10 mouse cellular contexts compared by ENCODE assay signal in the genomic region with DNA sequence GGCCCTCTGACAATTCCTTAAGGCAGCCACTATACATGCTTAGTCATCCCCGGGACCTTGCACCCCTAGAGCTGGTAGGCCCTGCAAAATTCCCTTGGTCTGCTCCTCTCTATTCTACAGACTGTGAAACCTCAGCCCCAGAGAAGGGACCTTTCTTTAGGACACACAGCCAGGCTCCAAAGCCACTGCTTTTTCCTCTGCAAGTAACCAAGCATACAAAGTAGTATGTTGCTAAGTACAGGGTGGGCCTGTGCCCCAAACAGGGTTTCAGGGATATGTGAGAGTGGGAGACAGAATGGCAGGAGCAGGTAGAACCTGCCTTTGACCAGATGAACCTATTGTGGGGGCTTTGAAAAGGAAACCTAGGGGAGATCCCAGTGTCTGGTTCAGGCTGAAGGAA. TPM values are rescaled to one million over a fixed set of nuclear protein-coding genes. Genes with fewer than 3 reads are reported as not detected.
A peak's percentile ranks its signal among the peaks of the same experiment; 100 is the strongest.
DNase-seq lines count a peak whose midpoint lies in the region; ATAC-seq and TF ChIP-seq lines count a peak whose summit lies in the region.
"Had no signal": no experiment of that assay in that cellular context is flagged by ENCODE, and none has a peak within 500 bp of the region (broad histone marks: within the 10 kb centered on the region; RNA-seq: fewer than 3 reads in every experiment).

No protein-coding gene starts in this region.

- no peak for TF ChIP-seq EP300 in lung, postnatal 0 days (IDR thresholded peaks at IDR 0.05)

- H3K9me3 ChIP-seq in heart, embryonic 10.5 days: no peaks in the 10 kb centered on the region
- no peaks in the 10 kb centered on the region for H3K9me3 ChIP-seq in lung, postnatal 0 days (ENCODE audit: low read length)
- H3K9me3 ChIP-seq in limb, embryonic 12.5 days: no peaks in the 10 kb centered on the region
- no peaks in the 10 kb centered on the region for H3K9me3 ChIP-seq in stomach, embryonic 16.5 days (replicated peaks; ENCODE audit: control insufficient read depth, low read length)

- intact Hi-C loops in heart, postnatal 14 days (cut with DNase I): loop anchor here (5.0 kb wide), 1 partner anchor 50 kb away; a partner anchor contains a TSS
- intact Hi-C loops in left cerebral cortex, postnatal 10 days (cut with DNase I): no loop called here

- peaks cover 5% of the 10 kb centered on the region; the same call in 1 of the 2 replicates for H3K27me3 ChIP-seq in heart, embryonic 10.5 days (ENCODE audit: insufficient read depth, poor library complexity, severe bottlenecking)
- no peaks in the 10 kb centered on the region for H3K27me3 ChIP-seq in lung, postnatal 0 days (replicated peaks; ENCODE audit: insufficient read depth, low read length)
- H3K27me3 ChIP-seq in limb, embryonic 12.5 days: no peaks in the 10 kb centered on the region
- no peaks in the 10 kb centered on the region for H3K27me3 ChIP-seq in stomach, embryonic 16.5 days (ENCODE audit: control insufficient read depth, insufficient read depth, low read length)

- WGBS in heart, embryonic 10.5 days: 79% methylated on average over 1 of the region's 1 CpGs
- 89% methylated on average over 1 of the region's 1 CpGs for WGBS in lung, postnatal 0 days
- WGBS in limb, embryonic 12.5 days: 77% methylated on average over 1 of the region's 1 CpGs
- 90% methylated on average over 1 of the region's 1 CpGs for WGBS in stomach, embryonic 16.5 days

- H3K4me3 ChIP-seq in heart, embryonic 10.5 days: peak overlapping the region; percentile 82; the same call in 1 of the 2 replicates
- H3K4me3 ChIP-seq in lung, postnatal 0 days (ENCODE audit: low read depth, low read length): peak overlapping the region; percentile 76
- H3K4me3 ChIP-seq in limb, embryonic 12.5 days (replicated peaks): peak overlapping the region; percentile 87
- H3K4me3 ChIP-seq in stomach, embryonic 16.5 days (replicated peaks; ENCODE audit: low read length): peak overlapping the region; percentile 85; the same call in 1 of the 2 replicates

- ATAC-seq in lung, postnatal 0 days: no peak
- ATAC-seq in limb, embryonic 12.5 days (ENCODE audit: insufficient number of reproducible peaks, insufficient read depth, low FRiP score, low TSS enrichment, low read depth): no peak
- no peak for ATAC-seq in stomach, embryonic 16.5 days (ENCODE audit: insufficient read depth, low FRiP score)

- no peak for TF ChIP-seq CTCF in lung, postnatal 0 days (IDR thresholded peaks at IDR 0.05)

- H3K27ac ChIP-seq in heart, embryonic 10.5 days: no peak overlapping the region
- no peak overlapping the region for H3K27ac ChIP-seq in lung, postnatal 0 days (ENCODE audit: low read length)
- H3K27ac ChIP-seq in limb, embryonic 12.5 days: no peak overlapping the region
- no peak overlapping the region for H3K27ac ChIP-seq in stomach, embryonic 16.5 days (ENCODE audit: low read length)

- no peak for DNase-seq in heart, embryonic 10.5 days (ENCODE audit: low spot score)
- no peak for DNase-seq in heart, postnatal 14 days
- DNase-seq in lung, postnatal 0 days (ENCODE audit: low spot score): no peak
- DNase-seq in lung, postnatal 14 days: no peak
- DNase-seq in left cerebral cortex, postnatal 10 days (ENCODE audit: extremely low spot score in 1 of 2, low spot score in 2 of 2): no peak
- DNase-seq in lung, postnatal 36 days: no peak
- DNase-seq: right cerebral cortex, adult 18-20 months had no signal

- peaks cover 27% of the 10 kb centered on the region for H3K36me3 ChIP-seq in heart, embryonic 10.5 days
- H3K36me3 ChIP-seq in lung, postnatal 0 days (ENCODE audit: insufficient read depth, low read length): no peaks in the 10 kb centered on the region
- H3K36me3 ChIP-seq in limb, embryonic 12.5 days: peaks cover 34% of the 10 kb centered on the region
- no peaks in the 10 kb centered on the region for H3K36me3 ChIP-seq in stomach, embryonic 16.5 days (ENCODE audit: control insufficient read depth, insufficient read depth, low read length)

- peak overlapping the region; percentile 89 for H3K4me2 ChIP-seq in lung, postnatal 0 days (replicated peaks; ENCODE audit: low read depth, low read length)
- H3K4me2 ChIP-seq in limb, embryonic 12.5 days: peak overlapping the region; percentile 78
- peak overlapping the region; percentile 95 for H3K4me2 ChIP-seq in stomach, embryonic 16.5 days (ENCODE audit: low read depth, low read length)

- no peak overlapping the region for H3K9ac ChIP-seq in lung, postnatal 0 days (replicated peaks; ENCODE audit: low read depth)
- H3K9ac ChIP-seq in limb, embryonic 12.5 days (replicated peaks): peak overlapping the region; percentile 78; the same call in 1 of the 2 replicates
- no peak overlapping the region for H3K9ac ChIP-seq in stomach, embryonic 16.5 days (ENCODE audit: low read length)

- H3K4me1 ChIP-seq in heart, embryonic 10.5 days: peaks cover 21% of the 10 kb centered on the region
- peaks cover 4% of the 10 kb centered on the region; the same call in 1 of the 2 replicates for H3K4me1 ChIP-seq in lung, postnatal 0 days (ENCODE audit: insufficient read depth, low read depth, low read length)
- peaks cover 13% of the 10 kb centered on the region for H3K4me1 ChIP-seq in limb, embryonic 12.5 days (replicated peaks)
- peaks cover 12% of the 10 kb centered on the region; the same call in 1 of the 2 replicates for H3K4me1 ChIP-seq in stomach, embryonic 16.5 days (ENCODE audit: control insufficient read depth, insufficient read depth, low read length)

RNA-seq across cellular contexts. Expression of a gene that starts 1.2 kb away (rescaled TPM):
- 3.7 and 4.7 TPM in 2 replicates for polyA plus RNA-seq in heart, embryonic 10.5 days (2016; fragmentation: Nextera tagmentation; extraction: Ambion mirVana)
- 1 to 10 TPM; 7.3 to 8.1 TPM for total RNA-seq in heart, postnatal 14 days (2021)
- polyA plus RNA-seq in lung, postnatal 0 days (2015; fragmentation: Nextera tagmentation; extraction: Ambion mirVana): 7.2 and 10.2 TPM in 2 replicates
- polyA plus RNA-seq in limb, embryonic 12.5 days (2016; fragmentation: Nextera tagmentation; extraction: Ambion mirVana): 10.0 and 10.6 TPM in 2 replicates
- polyA plus RNA-seq in stomach, embryonic 16.5 days (2015; fragmentation: Nextera tagmentation; extraction: Ambion mirVana): 3.7 and 4.1 TPM in 2 replicates
- 10 to 100 TPM; 60.8 to 62.0 TPM for total RNA-seq in left cerebral cortex, postnatal 10 days (2021)

RNA-seq across cellular contexts. Expression of a gene that starts 47.9 kb away (rescaled TPM):
- 435 and 453 TPM in 2 replicates for polyA plus RNA-seq in heart, embryonic 10.5 days (2016; fragmentation: Nextera tagmentation; extraction: Ambion mirVana)
- 100 to 1,000 TPM; 165 to 170 TPM for total RNA-seq in heart, postnatal 14 days (2021)
- polyA plus RNA-seq in lung, postnatal 0 days (2015; fragmentation: Nextera tagmentation; extraction: Ambion mirVana): 403 and 485 TPM in 2 replicates
- 523 and 531 TPM in 2 replicates for polyA plus RNA-seq in limb, embryonic 12.5 days (2016; fragmentation: Nextera tagmentation; extraction: Ambion mirVana)
- polyA plus RNA-seq in stomach, embryonic 16.5 days (2015; fragmentation: Nextera tagmentation; extraction: Ambion mirVana): 378 and 395 TPM in 2 replicates
- 100 to 1,000 TPM; 298 to 310 TPM for total RNA-seq in left cerebral cortex, postnatal 10 days (2021)

RNA-seq across cellular contexts. Expression of a gene that starts 59.9 kb away (rescaled TPM):
- 4.8 and 8.0 TPM in 2 replicates for polyA plus RNA-seq in heart, embryonic 10.5 days (2016; fragmentation: Nextera tagmentation; extraction: Ambion mirVana)
- 100 to 1,000 TPM; 409 to 606 TPM for total RNA-seq in heart, postnatal 14 days (2021)
- polyA plus RNA-seq in lung, postnatal 0 days (2015; fragmentation: Nextera tagmentation; extraction: Ambion mirVana): 1,769 and 1,865 TPM in 2 replicates
- 12.4 and 12.9 TPM in 2 replicates for polyA plus RNA-seq in limb, embryonic 12.5 days (2016; fragmentation: Nextera tagmentation; extraction: Ambion mirVana)
- polyA plus RNA-seq in stomach, embryonic 16.5 days (2015; fragmentation: Nextera tagmentation; extraction: Ambion mirVana): 93.7 and 97.0 TPM in 2 replicates
- 10 to 100 TPM; 59.4 to 77.7 TPM for total RNA-seq in left cerebral cortex, postnatal 10 days (2021)
- polyA plus RNA-seq: C2C12 had no signal

Comparison
In these comparisons a context has a peak if more than half of its experiments do, and no peak if none do; other contexts are left out.
1. RNA of a gene that starts 59.9 kb away (polyA plus RNA-seq): 1,769 to 1,865 TPM in lung, postnatal 0 days; 93.7 to 97.0 TPM in stomach, embryonic 16.5 days, 12.4 to 12.9 TPM in limb, embryonic 12.5 days and 4.8 to 8.0 TPM in heart, embryonic 10.5 days; every median in the first group is over 10 times any median in the second.
2. Peak in every context shown above with its lines, with median percentiles within 50 percentile points of each other: H3K4me3 ChIP-seq and H3K4me2 ChIP-seq.